Comparison of ENCODE assay signal across 18 mouse cellular contexts in genomic region chr17:76205082-76205481, GRCm38 (mm10).
"Had no signal": no experiment of that assay in that cellular context is flagged by ENCODE, and none has a peak within 500 bp of the region (broad histone marks: within the 10 kb centered on the region; RNA-seq: fewer than 3 reads in every experiment).

No protein-coding gene starts in this region.

- H3K27ac ChIP-seq: midbrain, embryonic 10.5 days; midbrain, embryonic 12.5 days; neural tube, embryonic 13.5 days; neural tube, embryonic 15.5 days had no signal

- H3K4me3 ChIP-seq: midbrain, embryonic 10.5 days; midbrain, embryonic 12.5 days; myocyte; neural tube, embryonic 13.5 days; neural tube, embryonic 15.5 days had no signal

- H3K4me1 ChIP-seq: midbrain, embryonic 10.5 days; midbrain, embryonic 12.5 days; neural tube, embryonic 13.5 days; neural tube, embryonic 15.5 days had no signal

- H3K9me3 ChIP-seq: midbrain, embryonic 10.5 days; midbrain, embryonic 12.5 days; neural tube, embryonic 13.5 days; neural tube, embryonic 15.5 days had no signal

- H3K9ac ChIP-seq: lung, embryonic 14.5 days; midbrain, embryonic 12.5 days; neural tube, embryonic 13.5 days; neural tube, embryonic 15.5 days had no signal

- H3K27me3 ChIP-seq: midbrain, embryonic 12.5 days; neural tube, embryonic 13.5 days; neural tube, embryonic 15.5 days had no signal

- H3K4me2 ChIP-seq: lung, embryonic 14.5 days; midbrain, embryonic 12.5 days; neural tube, embryonic 13.5 days; neural tube, embryonic 15.5 days had no signal

- H3K36me3 ChIP-seq: midbrain, embryonic 10.5 days; midbrain, embryonic 12.5 days; neural tube, embryonic 13.5 days; neural tube, embryonic 15.5 days had no signal

- DNase-seq: lung, embryonic 14.5 days; lung, postnatal 10 days; lung, postnatal 4 days; midbrain, embryonic 14.5 days; retina, postnatal 1 day; right cerebral cortex, adult 18-20 months; right cerebral cortex, postnatal 25 days; right cerebral cortex, postnatal 4 days; spleen, adult 18-20 months; thymus, adult 18-20 months; thymus, postnatal 14 days; thymus, postnatal 36 days had no signal

- ATAC-seq: midbrain, embryonic 16.5 days had no signal
